Comparison of ENCODE assay signal across 9 mouse cellular contexts in genomic region chr11:102851883-102852282, GRCm38 (mm10). TPM values are rescaled to one million over a fixed set of nuclear protein-coding genes. Genes with fewer than 3 reads are reported as not detected.
A peak's percentile ranks its signal among the peaks of the same experiment; 100 is the strongest.
DNase-seq lines count a peak whose midpoint lies in the region; ATAC-seq lines count a peak whose summit lies in the region.
"Had no signal": no experiment of that assay in that cellular context is flagged by ENCODE, and none has a peak within 500 bp of the region (broad histone marks: within the 10 kb centered on the region; RNA-seq: fewer than 3 reads in every experiment).

No protein-coding gene starts in this region.

- intact Hi-C loops in left cerebral cortex, postnatal 4 days (cut with DNase I): no loop called here
- intact Hi-C loops in left cerebral cortex, postnatal 25 days (cut with DNase I): no loop called here

- H3K27me3 ChIP-seq in heart, embryonic 15.5 days: no peaks in the 10 kb centered on the region
- no peaks in the 10 kb centered on the region for H3K27me3 ChIP-seq in limb, embryonic 11.5 days (ENCODE audit: control insufficient read depth, insufficient read depth, low read length)
- H3K27me3 ChIP-seq: neural tube, embryonic 12.5 days had no signal

- 62% methylated on average over 5 of the region's 5 CpGs for WGBS in heart, embryonic 15.5 days
- WGBS in limb, embryonic 11.5 days: 71% methylated on average over 5 of the region's 5 CpGs

- H3K4me1 ChIP-seq in heart, embryonic 15.5 days (replicated peaks): no peaks in the 10 kb centered on the region
- H3K4me1 ChIP-seq in limb, embryonic 11.5 days (ENCODE audit: control insufficient read depth, insufficient read depth, low read length): peaks cover 13% of the 10 kb centered on the region
- H3K4me1 ChIP-seq: neural tube, embryonic 12.5 days had no signal

- no peak overlapping the region for H3K9ac ChIP-seq in heart, embryonic 15.5 days
- no peak overlapping the region for H3K9ac ChIP-seq in limb, embryonic 11.5 days (ENCODE audit: low read length)

- no peak overlapping the region for H3K4me2 ChIP-seq in heart, embryonic 15.5 days
- no peak overlapping the region for H3K4me2 ChIP-seq in limb, embryonic 11.5 days (ENCODE audit: low read depth, severe bottlenecking)
- H3K4me2 ChIP-seq: neural tube, embryonic 12.5 days had no signal

- H3K9me3 ChIP-seq in heart, embryonic 15.5 days (replicated peaks): no peaks in the 10 kb centered on the region
- no peaks in the 10 kb centered on the region for H3K9me3 ChIP-seq in limb, embryonic 11.5 days (ENCODE audit: control insufficient read depth, low read length)
- H3K9me3 ChIP-seq: neural tube, embryonic 12.5 days had no signal

- H3K4me3 ChIP-seq in heart, embryonic 15.5 days: no peak overlapping the region
- H3K4me3 ChIP-seq in limb, embryonic 11.5 days (ENCODE audit: low read depth, low read length): no peak overlapping the region
- H3K4me3 ChIP-seq: neural tube, embryonic 12.5 days had no signal

- no peak overlapping the region for H3K27ac ChIP-seq in heart, embryonic 15.5 days
- H3K27ac ChIP-seq in limb, embryonic 11.5 days (replicated peaks; ENCODE audit: low read depth, low read length): no peak overlapping the region
- H3K27ac ChIP-seq: neural tube, embryonic 12.5 days had no signal

- ATAC-seq in heart, embryonic 15.5 days (replicated peaks; ENCODE audit: insufficient number of reproducible peaks, insufficient read depth, low FRiP score, low read depth): 0 out of 2 replicates have a peak, but pooled peaks have one; percentile 22
- no peak for ATAC-seq in limb, embryonic 11.5 days (ENCODE audit: insufficient number of reproducible peaks, low FRiP score, low TSS enrichment, low read depth)
- no peak for ATAC-seq in megakaryocyte-erythroid progenitor cell, adult 5-6 weeks (replicated peaks; ENCODE audit: low FRiP score, low TSS enrichment, poor library complexity, severe bottlenecking)

- DNase-seq in left cerebral cortex, postnatal 4 days: peak; percentile 76
- DNase-seq in left cerebral cortex, postnatal 25 days (ENCODE audit: low spot score in 2 of 2): no peak
- peak; percentile 8 for DNase-seq in T-cell, adult 2 months (ENCODE audit: low spot score)
- peak; percentile 81 to 88 for DNase-seq in cerebellum, postnatal 25 days
- peak; percentile 80 for DNase-seq in limb, embryonic 11.5 days (ENCODE audit: low spot score)
- DNase-seq in retina, postnatal 1 day: peak; percentile 57

- peaks cover 79% of the 10 kb centered on the region for H3K36me3 ChIP-seq in heart, embryonic 15.5 days
- peaks cover 18% of the 10 kb centered on the region for H3K36me3 ChIP-seq in limb, embryonic 11.5 days (ENCODE audit: control insufficient read depth, insufficient read depth, low read length)

RNA-seq across cellular contexts. Expression of gene Higd1b, which starts 16.2 kb away (rescaled TPM):
- total RNA-seq in left cerebral cortex, postnatal 4 days (2021): 1 to 10 TPM; 3.8 to 6.7 TPM
- total RNA-seq in left cerebral cortex, postnatal 25 days (2021): 1 to 10 TPM; 5.1 to 7.2 TPM
- polyA plus RNA-seq in heart, embryonic 15.5 days (2015; fragmentation: Nextera tagmentation; extraction: Ambion mirVana): 3.3 and 4.3 TPM in 2 replicates
- 0.23 TPM in 1 of 2 replicates, not detected in the other for polyA plus RNA-seq in limb, embryonic 11.5 days (2014; fragmentation: Nextera tagmentation; extraction: Ambion mirVana)
- total RNA-seq in megakaryocyte-erythroid progenitor cell, adult 5-6 weeks (2014; fragmentation: Nextera tagmentation): not detected in 2 replicates
- not detected in 2 replicates for total RNA-seq in megakaryocyte-erythroid progenitor cell, adult 5-6 weeks (2017)
- polyA plus RNA-seq: neural tube, embryonic 12.5 days had no signal

RNA-seq across cellular contexts. Expression of gene Eftud2, which starts 28.9 kb away (rescaled TPM):
- 100 to 1,000 TPM; 113 to 125 TPM for total RNA-seq in left cerebral cortex, postnatal 4 days (2021)
- 100 to 1,000 TPM; 108 to 116 TPM for total RNA-seq in left cerebral cortex, postnatal 25 days (2021)
- 90.7 and 120 TPM in 2 replicates for polyA plus RNA-seq in heart, embryonic 15.5 days (2015; fragmentation: Nextera tagmentation; extraction: Ambion mirVana)
- polyA plus RNA-seq in limb, embryonic 11.5 days (2014; fragmentation: Nextera tagmentation; extraction: Ambion mirVana): 276 and 303 TPM in 2 replicates
- 335 and 342 TPM in 2 replicates for total RNA-seq in megakaryocyte-erythroid progenitor cell, adult 5-6 weeks (2014; fragmentation: Nextera tagmentation)
- total RNA-seq in megakaryocyte-erythroid progenitor cell, adult 5-6 weeks (2017): 171 and 175 TPM in 2 replicates

RNA-seq across cellular contexts. Expression of gene Ccdc103, which starts 29.1 kb away (rescaled TPM):
- under 1 TPM; 0.48 to 0.95 TPM for total RNA-seq in left cerebral cortex, postnatal 4 days (2021)
- total RNA-seq in left cerebral cortex, postnatal 25 days (2021): 1 to 10 TPM; 1.7 to 2.7 TPM
- polyA plus RNA-seq in heart, embryonic 15.5 days (2015; fragmentation: Nextera tagmentation; extraction: Ambion mirVana): 0.55 and 0.84 TPM in 2 replicates
- polyA plus RNA-seq in limb, embryonic 11.5 days (2014; fragmentation: Nextera tagmentation; extraction: Ambion mirVana): 0.99 and 1.4 TPM in 2 replicates
- 2.0 TPM in 1 of 2 replicates, not detected in the other for total RNA-seq in megakaryocyte-erythroid progenitor cell, adult 5-6 weeks (2014; fragmentation: Nextera tagmentation)
- not detected in 2 replicates for total RNA-seq in megakaryocyte-erythroid progenitor cell, adult 5-6 weeks (2017)

RNA-seq across cellular contexts. Expression of gene Gjc1, which starts 32.4 kb away (rescaled TPM):
- total RNA-seq in left cerebral cortex, postnatal 4 days (2021): 10 to 100 TPM; 46.7 to 60.2 TPM
- 1 to 10 TPM; 7.3 to 8.0 TPM for total RNA-seq in left cerebral cortex, postnatal 25 days (2021)
- polyA plus RNA-seq in heart, embryonic 15.5 days (2015; fragmentation: Nextera tagmentation; extraction: Ambion mirVana): 46.6 and 48.5 TPM in 2 replicates
- polyA plus RNA-seq in limb, embryonic 11.5 days (2014; fragmentation: Nextera tagmentation; extraction: Ambion mirVana): 105 and 106 TPM in 2 replicates
- total RNA-seq in megakaryocyte-erythroid progenitor cell, adult 5-6 weeks (2014; fragmentation: Nextera tagmentation): not detected in 2 replicates
- total RNA-seq in megakaryocyte-erythroid progenitor cell, adult 5-6 weeks (2017): not detected in 2 replicates

RNA-seq across cellular contexts. Expression of gene Fam187a, which starts 33.1 kb away (rescaled TPM):
- not detected for total RNA-seq in left cerebral cortex, postnatal 4 days (2021)
- total RNA-seq in left cerebral cortex, postnatal 25 days (2021): under 1 TPM in 1 of 2 experiments, not detected in 1; 0.27 TPM
- not detected in 2 replicates for polyA plus RNA-seq in heart, embryonic 15.5 days (2015; fragmentation: Nextera tagmentation; extraction: Ambion mirVana)
- 0.11 TPM in 1 of 2 replicates, not detected in the other for polyA plus RNA-seq in limb, embryonic 11.5 days (2014; fragmentation: Nextera tagmentation; extraction: Ambion mirVana)
- total RNA-seq in megakaryocyte-erythroid progenitor cell, adult 5-6 weeks (2014; fragmentation: Nextera tagmentation): not detected in 2 replicates
- not detected in 2 replicates for total RNA-seq in megakaryocyte-erythroid progenitor cell, adult 5-6 weeks (2017)
- polyA plus RNA-seq: neural tube, embryonic 12.5 days had no signal

Comparison
In these comparisons a context has a peak if more than half of its experiments do, and no peak if none do; other contexts are left out.
1. DNase-seq: peak in left cerebral cortex, postnatal 4 days (single experiment), T-cell, adult 2 months (single experiment), cerebellum, postnatal 25 days (2 of 2), limb, embryonic 11.5 days (single experiment) and retina, postnatal 1 day (single experiment); none in left cerebral cortex, postnatal 25 days (0 of 2).
2. RNA of gene Higd1b, which starts 16.2 kb away (total RNA-seq): 5.1 to 7.2 TPM in left cerebral cortex, postnatal 25 days and 3.8 to 6.7 TPM in left cerebral cortex, postnatal 4 days; not detected in megakaryocyte-erythroid progenitor cell, adult 5-6 weeks; every median in the first group is over 4 times any median in the second.